Mouse (Mus musculus): ENCODE measurements at regions not wholly inside any gene's neighbourhood (a gene's known extent, or its start where the extent isn't known, plus 50 kb on each side); places are given as distances from the start of the nearest gene placed in this dataset.
"Not testable (repeated sequence)": the region's sequence is repeated elsewhere in the genome, so short reads cannot be mapped to it uniquely, and the experiment has no call there.

- 0 out of 2 replicates have a peak, but pooled peaks cover 2% of the 10 kb centered on the region for H3K9me3 ChIP-seq
- no peak overlapping the region for H3K4me3 ChIP-seq
- no peaks in the 10 kb centered on the region for H3K4me1 ChIP-seq (replicated peaks)
- no peak for ATAC-seq (ENCODE audit: low FRiP score, low read depth)
- no peak overlapping the region for H3K9ac ChIP-seq
- no peak overlapping the region for H3K27ac ChIP-seq (replicated peaks)
- 86% methylated on average over 15 of the region's 15 CpGs for WGBS
- no peak overlapping the region for H3K4me2 ChIP-seq
- H3K36me3 ChIP-seq = no peaks in the 10 kb centered on the region
- H3K27me3 ChIP-seq = no peaks in the 10 kb centered on the region
Observed at GRCm38 (mm10) chr1:35890500-35890900, 177.7 kb upstream of the Hs6st1 start.

- Histone ChIP-seq H3K9me3 (0 out of 2 replicates have a peak, but pooled peaks cover 5% of the 10 kb centered on the region), H3K4me2 (no peak overlapping the region), H3K27me3 (no peaks in the 10 kb centered on the region), H3K4me1 (replicated peaks) (no peaks in the 10 kb centered on the region), H3K27ac (replicated peaks) (no peak overlapping the region), H3K9ac (no peak overlapping the region), H3K36me3 (no peaks in the 10 kb centered on the region), H3K4me3 (no peak overlapping the region)
- ATAC-seq (ENCODE audit: low FRiP score, low read depth) = no peak
- WGBS = 90% methylated on average over 1 of the region's 1 CpGs
Observed at GRCm38 (mm10) chr1:35899536-35899935, 168.7 kb upstream of the Hs6st1 start.

- H3K27ac ChIP-seq (replicated peaks) = no peak overlapping the region
- H3K36me3 ChIP-seq = no peaks in the 10 kb centered on the region
- H3K9ac ChIP-seq = no peak overlapping the region
- H3K9me3 ChIP-seq = no peaks in the 10 kb centered on the region
- WGBS = 90% methylated on average over 9 of the region's 9 CpGs
- no peaks in the 10 kb centered on the region for H3K27me3 ChIP-seq
- no peak overlapping the region for H3K4me3 ChIP-seq
- H3K4me1 ChIP-seq (replicated peaks) = no peaks in the 10 kb centered on the region
- no peak overlapping the region for H3K4me2 ChIP-seq
- no peak for ATAC-seq (ENCODE audit: low FRiP score, low read depth)
Observed at GRCm38 (mm10) chr1:35904001-35904547, 164.1 kb upstream of the Hs6st1 start.

GRCm38 (mm10) chr1:35913551-35913950 lies 154.6 kb upstream of the Hs6st1 start:
- Histone ChIP-seq H3K9me3 (no peaks in the 10 kb centered on the region), H3K27me3 (no peaks in the 10 kb centered on the region), H3K4me1 (replicated peaks) (no peaks in the 10 kb centered on the region), H3K27ac (replicated peaks) (no peak overlapping the region), H3K36me3 (no peaks in the 10 kb centered on the region), H3K9ac (no peak overlapping the region), H3K4me3 (no peak overlapping the region), H3K4me2 (no peak overlapping the region)
- 91% methylated on average over 4 of the region's 4 CpGs for WGBS
- ATAC-seq (ENCODE audit: low FRiP score, low read depth) = no peak

- not testable (repeated sequence) for H3K36me3 ChIP-seq; H3K9me3 ChIP-seq; H3K4me2 ChIP-seq; H3K4me1 ChIP-seq (replicated peaks); H3K9ac ChIP-seq; H3K27ac ChIP-seq (replicated peaks); ATAC-seq (ENCODE audit: low FRiP score, low read depth); H3K27me3 ChIP-seq; H3K4me3 ChIP-seq
- 95% methylated on average over 8 of the region's 8 CpGs for WGBS
Observed at GRCm38 (mm10) chr1:35914175-35914574, 154.0 kb upstream of the Hs6st1 start.

GRCm38 (mm10) chr1:35915526-35915925 lies 152.7 kb upstream of the Hs6st1 start:
- Histone ChIP-seq H3K27ac (replicated peaks) (no peak overlapping the region), H3K36me3 (no peaks in the 10 kb centered on the region), H3K9me3 (no peaks in the 10 kb centered on the region), H3K27me3 (no peaks in the 10 kb centered on the region), H3K9ac (no peak overlapping the region), H3K4me1 (replicated peaks) (peaks cover 11% of the 10 kb centered on the region), H3K4me3 (no peak overlapping the region), H3K4me2 (no peak overlapping the region)
- 86% methylated on average over 6 of the region's 6 CpGs for WGBS
- no peak for ATAC-seq (ENCODE audit: low FRiP score, low read depth)

DNA sequence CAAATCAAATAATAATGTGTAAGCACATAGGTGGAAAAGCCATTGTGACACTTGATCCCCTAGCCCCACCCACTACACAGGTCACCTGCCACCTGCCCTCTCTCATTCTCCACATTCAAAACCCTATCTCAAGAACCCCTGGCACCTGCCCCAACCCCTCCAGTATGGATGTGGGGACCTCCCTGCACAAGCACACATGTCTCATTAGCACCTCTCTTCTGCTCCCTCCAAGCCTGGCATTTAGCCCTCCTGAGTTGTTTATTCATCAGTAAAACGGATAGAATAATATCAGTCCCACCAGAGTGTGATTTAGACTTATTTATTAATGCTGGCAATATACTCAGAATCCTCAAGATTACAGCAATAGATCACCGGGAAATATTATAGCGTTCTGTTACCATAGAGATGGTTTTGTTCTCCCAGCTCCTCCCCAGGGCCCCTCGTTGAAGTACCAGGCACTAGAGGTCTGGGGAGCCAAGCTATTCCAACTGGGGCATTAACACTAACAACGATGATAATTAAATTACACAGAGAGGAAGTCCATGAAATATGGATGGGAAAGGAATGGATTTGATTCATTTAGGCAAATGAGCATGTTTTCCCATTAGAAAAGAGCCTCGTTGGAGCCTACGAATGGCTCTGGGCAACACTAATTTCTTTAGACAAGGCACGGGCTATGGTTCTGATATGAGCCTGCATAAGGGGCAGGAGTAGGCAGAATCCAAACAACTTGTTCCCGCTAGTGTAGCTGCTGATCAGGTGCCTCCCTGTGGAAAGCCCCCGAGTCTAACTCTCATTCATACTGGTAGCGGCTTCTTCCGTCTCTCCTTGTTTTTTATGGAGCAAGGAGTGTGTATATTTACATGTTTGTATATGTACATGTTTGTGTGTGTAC lies 148.1 kb upstream of the Hs6st1 start:
- no peaks in the 10 kb centered on the region for H3K27me3 ChIP-seq
- peak; percentile 82 for ATAC-seq (ENCODE audit: low FRiP score, low read depth)
- H3K4me3 ChIP-seq = no peak overlapping the region
- peak overlapping the region; percentile 23; the same call in 1 of the 2 replicates for H3K4me2 ChIP-seq
- no peaks in the 10 kb centered on the region for H3K36me3 ChIP-seq
- H3K27ac ChIP-seq (replicated peaks) = peak overlapping the region; percentile 34
- 37% methylated on average over 12 of the region's 12 CpGs for WGBS
- H3K9ac ChIP-seq = no peak overlapping the region
- no peaks in the 10 kb centered on the region for H3K9me3 ChIP-seq
- peaks cover 11% of the 10 kb centered on the region for H3K4me1 ChIP-seq (replicated peaks)

DNA sequence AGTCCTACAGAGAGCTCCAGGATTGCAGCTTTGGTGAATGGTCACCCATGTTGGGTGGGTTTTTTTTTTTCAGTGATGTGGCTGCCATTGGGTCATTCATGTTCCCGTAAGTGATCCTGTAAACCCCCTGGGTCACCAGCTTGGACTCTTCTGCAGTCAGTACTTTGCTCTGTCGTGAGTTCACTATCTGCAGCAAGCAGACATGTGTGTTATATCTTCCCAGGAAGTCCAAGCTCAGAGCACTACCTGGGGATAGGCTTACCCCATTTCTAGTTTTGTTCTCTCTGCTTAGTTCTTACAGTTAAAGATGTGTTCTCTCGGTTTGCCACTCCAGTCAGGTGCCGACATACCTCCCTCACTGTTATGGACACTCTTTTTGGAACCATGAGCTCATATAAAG lies 143.4 kb upstream of the Hs6st1 start:
- Histone ChIP-seq H3K27ac (replicated peaks) (no peak overlapping the region), H3K9me3 (no peaks in the 10 kb centered on the region), H3K36me3 (no peaks in the 10 kb centered on the region), H3K9ac (no peak overlapping the region), H3K4me2 (no peak overlapping the region), H3K27me3 (no peaks in the 10 kb centered on the region), H3K4me3 (no peak overlapping the region), H3K4me1 (replicated peaks) (peaks cover 7% of the 10 kb centered on the region)
- no peak for ATAC-seq (ENCODE audit: low FRiP score, low read depth)
- WGBS = 88% methylated on average over 4 of the region's 4 CpGs

- WGBS = 90% methylated on average over 4 of the region's 4 CpGs
- H3K36me3 ChIP-seq = no peaks in the 10 kb centered on the region
- no peaks in the 10 kb centered on the region for H3K9me3 ChIP-seq
- H3K27ac ChIP-seq (replicated peaks) = no peak overlapping the region
- no peak for ATAC-seq (ENCODE audit: low FRiP score, low read depth)
- no peak overlapping the region for H3K4me2 ChIP-seq
- peaks cover 2% of the 10 kb centered on the region for H3K4me1 ChIP-seq (replicated peaks)
- no peak overlapping the region for H3K9ac ChIP-seq
- no peak overlapping the region for H3K4me3 ChIP-seq
- H3K27me3 ChIP-seq = no peaks in the 10 kb centered on the region
Observed at GRCm38 (mm10) chr1:35925301-35925700, 142.9 kb upstream of the Hs6st1 start.

DNA sequence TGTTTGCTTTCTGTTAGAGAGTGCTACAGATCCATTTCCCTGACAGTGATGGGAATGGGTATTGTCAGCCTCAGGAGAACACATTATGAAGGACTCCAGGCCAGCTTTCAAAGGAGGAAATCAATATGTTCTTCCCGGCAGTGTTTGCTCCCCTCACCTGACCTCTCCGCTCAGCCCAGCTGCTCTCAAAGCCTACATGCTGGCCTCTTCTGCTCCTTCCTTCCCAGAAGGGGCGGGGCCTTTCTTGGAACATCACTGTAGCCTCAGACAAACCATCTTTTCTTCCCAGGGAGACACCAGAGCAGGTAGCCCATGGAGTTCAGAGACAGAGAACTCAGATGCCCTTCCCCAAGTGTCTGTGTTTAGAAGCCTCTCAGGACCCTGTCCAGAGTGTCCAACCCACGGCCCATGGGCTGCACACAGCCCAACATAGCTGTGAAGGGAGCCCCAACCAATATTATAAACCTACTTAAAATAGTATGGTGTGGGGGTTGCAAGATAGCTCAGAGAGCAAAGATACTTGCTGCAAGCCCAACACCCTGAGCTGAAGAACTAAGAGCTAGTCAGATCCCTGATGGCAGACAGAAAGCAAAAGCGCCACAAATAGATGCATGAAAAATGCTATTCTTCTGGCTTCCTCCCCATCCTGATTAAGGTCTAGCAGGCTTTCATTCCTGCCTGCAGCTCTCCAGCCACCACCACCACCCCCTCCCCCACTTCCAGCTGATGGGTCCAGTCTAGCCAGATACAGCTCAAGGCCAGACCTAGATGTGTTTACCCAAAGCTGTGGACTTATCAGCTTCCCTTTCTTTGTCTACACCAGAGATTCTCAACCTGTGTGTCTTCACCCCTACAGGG lies 141.8 kb upstream of the Hs6st1 start:
- WGBS = 74% methylated on average over 5 of the region's 5 CpGs

DNA sequence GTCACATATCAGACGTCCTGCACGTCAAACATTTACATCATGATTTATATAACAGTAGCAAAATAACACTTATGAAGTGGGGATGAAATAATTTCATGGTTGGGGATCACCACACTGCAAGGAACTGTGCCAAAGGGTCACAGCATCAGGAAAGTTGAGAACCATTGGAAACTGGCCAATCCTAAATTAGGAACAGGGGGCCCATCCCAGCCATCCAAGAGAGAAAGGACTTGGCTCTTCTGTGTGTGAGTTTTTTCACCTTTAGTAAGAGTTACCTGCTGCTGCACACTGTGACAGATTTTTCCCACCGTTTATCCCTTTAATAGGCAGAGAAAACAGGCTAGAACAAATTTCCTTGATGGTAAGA lies 141.2 kb upstream of the Hs6st1 start:
- 79% methylated on average over 3 of the region's 3 CpGs for WGBS
- H3K4me3 ChIP-seq = no peak overlapping the region
- H3K36me3 ChIP-seq = no peaks in the 10 kb centered on the region
- H3K9ac ChIP-seq = no peak overlapping the region
- H3K27ac ChIP-seq (replicated peaks) = no peak overlapping the region
- no peak overlapping the region for H3K4me2 ChIP-seq
- no peak for ATAC-seq (ENCODE audit: low FRiP score, low read depth)
- H3K27me3 ChIP-seq = no peaks in the 10 kb centered on the region
- no peaks in the 10 kb centered on the region for H3K9me3 ChIP-seq
- no peaks in the 10 kb centered on the region for H3K4me1 ChIP-seq (replicated peaks)

More for the DNA sequence above, 141.8 kb upstream of the Hs6st1 start:
- H3K4me2 ChIP-seq = no peak overlapping the region
- no peaks in the 10 kb centered on the region for H3K36me3 ChIP-seq
- no peak overlapping the region for H3K27ac ChIP-seq (replicated peaks)
- H3K27me3 ChIP-seq = no peaks in the 10 kb centered on the region
- ATAC-seq (ENCODE audit: low FRiP score, low read depth) = no peak
- H3K9ac ChIP-seq = no peak overlapping the region
- H3K4me1 ChIP-seq (replicated peaks) = no peaks in the 10 kb centered on the region
- no peak overlapping the region for H3K4me3 ChIP-seq
- H3K9me3 ChIP-seq = no peaks in the 10 kb centered on the region

GRCm38 (mm10) chr1:35930351-35930750 lies 137.8 kb upstream of the Hs6st1 start:
- no peak overlapping the region for H3K9ac ChIP-seq
- WGBS = 76% methylated on average over 3 of the region's 3 CpGs
- H3K36me3 ChIP-seq = no peaks in the 10 kb centered on the region
- H3K4me1 ChIP-seq (replicated peaks) = no peaks in the 10 kb centered on the region
- no peaks in the 10 kb centered on the region for H3K9me3 ChIP-seq
- no peak overlapping the region for H3K4me3 ChIP-seq
- H3K4me2 ChIP-seq = no peak overlapping the region
- H3K27ac ChIP-seq (replicated peaks) = no peak overlapping the region
- no peaks in the 10 kb centered on the region for H3K27me3 ChIP-seq
- no peak for ATAC-seq (ENCODE audit: low FRiP score, low read depth)

Measured in hindbrain, embryonic 15.5 days (tissue).